Mouse (Mus musculus): ENCODE results near the gene Haghl.
"Not testable (repeated sequence)": the region's sequence is repeated elsewhere in the genome, so short reads cannot be mapped to it uniquely, and the experiment has no call there.

The Haghl gene

GRCm38 (mm10) chr17:25818851-25819780 lies 33.6 kb upstream of the Haghl start:
- intact Hi-C loops (cut with DNase I), result no loop called here

GRCm38 (mm10) chr17:25817662-25818061 lies 32.2 kb upstream of the Haghl start:
- intact Hi-C loops (cut with DNase I), result no loop called here

GRCm38 (mm10) chr17:25813471-25813870 lies 28.0 kb upstream of the Haghl start:
- intact Hi-C loops (cut with DNase I), result no loop called here

- intact Hi-C loops (cut with DNase I), result no loop called here
Measured at GRCm38 (mm10) chr17:25810890-25811289, 25.4 kb upstream of the Haghl start.

GRCm38 (mm10) chr17:25809606-25810340 lies 24.3 kb upstream of the Haghl start:
- intact Hi-C loops (cut with DNase I), result no loop called here

- intact Hi-C loops (cut with DNase I), result no loop called here
Measured at GRCm38 (mm10) chr17:25808789-25809605, 23.5 kb upstream of the Haghl start, which contains the start of gene Fbxl16. TSS of gene Fbxl16 (plus strand) at chr17:25809085.

- intact Hi-C loops (cut with DNase I), result no loop called here
Measured at GRCm38 (mm10) chr17:25808028-25808427, 22.6 kb upstream of the Haghl start.

GRCm38 (mm10) chr17:25807452-25807851 lies 22.0 kb upstream of the Haghl start:
- intact Hi-C loops (cut with DNase I), result not testable (repeated sequence)

- intact Hi-C loops (cut with DNase I), result no loop called here
Measured at GRCm38 (mm10) chr17:25806507-25806906, 21.0 kb upstream of the Haghl start.

GRCm38 (mm10) chr17:25802825-25803517 lies 17.5 kb upstream of the Haghl start:
- intact Hi-C loops (cut with DNase I), result loop anchor here (2.0 kb wide), 1 partner anchor 30 kb away; the partner anchor contains the start of gene Narfl

- intact Hi-C loops (cut with DNase I), result loop anchor here (1.0 kb wide), 1 partner anchor 69 kb away; no protein-coding TSS in a partner anchor
Measured at GRCm38 (mm10) chr17:25801029-25801428, 15.6 kb upstream of the Haghl start.

GRCm38 (mm10) chr17:25796951-25797369 lies 11.5 kb upstream of the Haghl start, which contains the start of gene Metrn:
TSS of gene Metrn (minus strand) at chr17:25797136.
- intact Hi-C loops (cut with DNase I), result loop anchor here (10.0 kb wide), 1 partner anchor 222 kb away; the partner anchor contains the start of genes Lmf1 and Sox8

- intact Hi-C loops (cut with DNase I), result loop anchor here (10.0 kb wide), 1 partner anchor 221 kb away; the partner anchor contains the start of genes Lmf1 and Sox8
Measured at GRCm38 (mm10) chr17:25796211-25796771, 10.8 kb upstream of the Haghl start.

- intact Hi-C loops (cut with DNase I), result loop anchor here (10.0 kb wide), 1 partner anchor 221 kb away; the partner anchor contains the start of genes Lmf1 and Sox8
Measured at GRCm38 (mm10) chr17:25795609-25796092, 10.2 kb upstream of the Haghl start, which contains the start of gene AC134908.4. TSS of gene AC134908.4 (minus strand) at chr17:25795659.

GRCm38 (mm10) chr17:25794998-25795397 lies 9.5 kb upstream of the Haghl start:
- intact Hi-C loops (cut with DNase I), result loop anchor here (10.0 kb wide), 1 partner anchor 220 kb away; the partner anchor contains the start of genes Lmf1 and Sox8

GRCm38 (mm10) chr17:25794197-25794596 lies 8.7 kb upstream of the Haghl start:
- intact Hi-C loops (cut with DNase I), result loop anchor here (10.0 kb wide), 1 partner anchor 219 kb away; the partner anchor contains the start of genes Lmf1 and Sox8

- intact Hi-C loops (cut with DNase I), result loop anchor here (10.0 kb wide), 1 partner anchor 218 kb away; the partner anchor contains the start of genes Lmf1 and Sox8
Measured at GRCm38 (mm10) chr17:25792615-25793014, 7.1 kb upstream of the Haghl start, which contains the start of gene Fam173a. TSS of gene Fam173a (minus strand) at chr17:25792901.

- intact Hi-C loops (cut with DNase I), result loop anchor here (10.0 kb wide), 1 partner anchor 217 kb away; the partner anchor contains the start of genes Lmf1 and Sox8
Measured at GRCm38 (mm10) chr17:25791843-25792527, 6.5 kb upstream of the Haghl start.
